Mouse (Mus musculus) intestine, embryonic 14.5 days (tissue): ENCODE measurements around the gene Ankar. TPM values are rescaled to one million over a fixed set of nuclear protein-coding genes. Genes with fewer than 3 reads are reported as not detected.

Experiments
- polyA plus RNA-seq: library from polyadenylated mRNA; unstranded; fragments of >200 nt; fragmentation: Nextera tagmentation; extraction: Ambion mirVana; gene quantifications from 2 replicates; pipeline ENCODE4 v1.2.1, GENCODE M21; 2014

Ankar gene
- polyA plus RNA-seq, 1 experiment from 2014 or later: not detected

Other genes with a start within 250 kb of the Ankar start
- gene March4, start 163.6 kb downstream of the Ankar start, polyA plus RNA-seq: 0.42 and 0.66 TPM in 2 replicates
- 23.2 and 24.2 TPM in 2 replicates for gene Smarcal1, start 117.3 kb downstream of the Ankar start, polyA plus RNA-seq
- gene Rpl37a, start 10.7 kb upstream of the Ankar start, polyA plus RNA-seq: 2,411 and 2,681 TPM in 2 replicates
- gene Igfbp2, start 123.9 kb upstream of the Ankar start, polyA plus RNA-seq: 194 and 217 TPM in 2 replicates
- gene Igfbp5, start 174.3 kb upstream of the Ankar start, polyA plus RNA-seq: 46.2 and 53.1 TPM in 2 replicates